ENCODE assay signal across 8 mouse cellular contexts in genomic region chr4:152339293-152339790, GRCm38 (mm10). TPM values are rescaled to one million over a fixed set of nuclear protein-coding genes. Genes with fewer than 3 reads are reported as not detected.
DNase-seq lines count a peak whose midpoint lies in the region; ATAC-seq and TF ChIP-seq lines count a peak whose summit lies in the region.

No protein-coding gene starts in this region.

- intact Hi-C loops in heart, postnatal 10 days (cut with DNase I): no loop called here

- H3K9ac ChIP-seq in heart, embryonic 13.5 days: peak overlapping the region; percentile 77
- H3K9ac ChIP-seq in ES-Bruce4 (ENCODE audit: low read depth, poor library complexity, severe bottlenecking): peak overlapping the region; percentile 74
- peak overlapping the region; percentile 80 for H3K9ac ChIP-seq in forebrain, embryonic 16.5 days (replicated peaks; ENCODE audit: low read depth, low read length)
- H3K9ac ChIP-seq in liver, embryonic 15.5 days: no peak overlapping the region

- H3K27ac ChIP-seq in heart, embryonic 13.5 days (replicated peaks): no peak overlapping the region
- H3K27ac ChIP-seq in ES-Bruce4 (ENCODE audit: insufficient read depth, low read length): no peak overlapping the region
- peak overlapping the region; percentile 39 for H3K27ac ChIP-seq in forebrain, embryonic 16.5 days (ENCODE audit: low read length)
- H3K27ac ChIP-seq in liver, embryonic 15.5 days (replicated peaks): no peak overlapping the region

- ATAC-seq in heart, embryonic 13.5 days (ENCODE audit: extremely low read depth, insufficient number of reproducible peaks, low FRiP score, low TSS enrichment): no peak
- peak; percentile 26 for ATAC-seq in forebrain, embryonic 16.5 days
- ATAC-seq in liver, embryonic 15.5 days (ENCODE audit: insufficient read depth): no peak

- DNase-seq in heart, postnatal 10 days: no peak
- DNase-seq in spleen, adult 18-20 months: no peak
- no peak for DNase-seq in gastrocnemius, postnatal 4 days (ENCODE audit: low spot score in 2 of 2)
- DNase-seq in natural killer cell, adult 2 months (ENCODE audit: low spot score in 2 of 2): no peak

- H3K9me3 ChIP-seq in heart, embryonic 13.5 days: no peaks in the 10 kb centered on the region
- no peaks in the 10 kb centered on the region for H3K9me3 ChIP-seq in ES-Bruce4 (replicated peaks; ENCODE audit: control insufficient read depth, insufficient read depth, low read length, poor library complexity, severe bottlenecking)
- H3K9me3 ChIP-seq in forebrain, embryonic 16.5 days (ENCODE audit: control insufficient read depth, low read length): no peaks in the 10 kb centered on the region
- no peaks in the 10 kb centered on the region for H3K9me3 ChIP-seq in liver, embryonic 15.5 days (replicated peaks)

- peak overlapping the region; percentile 62 for H3K4me3 ChIP-seq in heart, embryonic 13.5 days
- peak overlapping the region; percentile 43 for H3K4me3 ChIP-seq in ES-Bruce4 (ENCODE audit: low read depth, low read length)
- peak overlapping the region; percentile 70 for H3K4me3 ChIP-seq in forebrain, embryonic 16.5 days (replicated peaks; ENCODE audit: low read length)
- peak overlapping the region; percentile 32 for H3K4me3 ChIP-seq in liver, embryonic 15.5 days (replicated peaks)

- peaks cover 86% of the 10 kb centered on the region for H3K27me3 ChIP-seq in heart, embryonic 13.5 days (replicated peaks)
- peaks cover 7% of the 10 kb centered on the region for H3K27me3 ChIP-seq in ES-Bruce4 (ENCODE audit: control insufficient read depth, insufficient read depth, low read length, poor library complexity, severe bottlenecking)
- H3K27me3 ChIP-seq in forebrain, embryonic 16.5 days (replicated peaks; ENCODE audit: control insufficient read depth, insufficient read depth, low read length): no peaks in the 10 kb centered on the region
- H3K27me3 ChIP-seq in liver, embryonic 15.5 days: peaks cover 78% of the 10 kb centered on the region

- no peak for TF ChIP-seq EP300 in ES-Bruce4 (IDR thresholded peaks at IDR 0.05; ENCODE audit: insufficient read depth, low read depth, low read length)

- TF ChIP-seq POLR2A in ES-Bruce4 (IDR thresholded peaks at IDR 0.05; ENCODE audit: insufficient read depth, low read length): no peak

- WGBS in heart, embryonic 13.5 days: 3% methylated on average over 19 of the region's 26 CpGs
- WGBS in forebrain, embryonic 16.5 days: 1% methylated on average over 11 of the region's 26 CpGs
- 6% methylated on average over 25 of the region's 26 CpGs for WGBS in liver, embryonic 15.5 days (ENCODE audit: insufficient replicate concordance)

- peaks cover 17% of the 10 kb centered on the region for H3K36me3 ChIP-seq in heart, embryonic 13.5 days
- H3K36me3 ChIP-seq in ES-Bruce4 (ENCODE audit: control insufficient read depth, insufficient read depth, low read length, poor library complexity, severe bottlenecking): no peaks in the 10 kb centered on the region
- peaks cover 3% of the 10 kb centered on the region; the same call in 1 of the 2 replicates for H3K36me3 ChIP-seq in forebrain, embryonic 16.5 days (ENCODE audit: control insufficient read depth, insufficient read depth)
- H3K36me3 ChIP-seq in liver, embryonic 15.5 days (replicated peaks): peaks cover 16% of the 10 kb centered on the region

- no peak for TF ChIP-seq CTCF in ES-Bruce4 (IDR thresholded peaks at IDR 0.05; ENCODE audit: low read depth, low read length)

- peaks cover 16% of the 10 kb centered on the region for H3K4me1 ChIP-seq in heart, embryonic 13.5 days
- peaks cover 14% of the 10 kb centered on the region for H3K4me1 ChIP-seq in ES-Bruce4 (ENCODE audit: control insufficient read depth, insufficient read depth, low read length)
- peaks cover 20% of the 10 kb centered on the region for H3K4me1 ChIP-seq in forebrain, embryonic 16.5 days (replicated peaks; ENCODE audit: control insufficient read depth, insufficient read depth, low read length)
- peaks cover 13% of the 10 kb centered on the region for H3K4me1 ChIP-seq in liver, embryonic 15.5 days (replicated peaks)

- H3K4me2 ChIP-seq in heart, embryonic 13.5 days: peak overlapping the region; percentile 97
- H3K4me2 ChIP-seq in forebrain, embryonic 16.5 days (ENCODE audit: low read length): peak overlapping the region; percentile 81
- peak overlapping the region; percentile 52 for H3K4me2 ChIP-seq in liver, embryonic 15.5 days

RNA-seq across cellular contexts. Expression of gene Chd5, which starts 0.9 kb away (rescaled TPM):
- 0.09 and 0.29 TPM in 2 replicates for polyA plus RNA-seq in heart, embryonic 13.5 days (2015; fragmentation: Nextera tagmentation; extraction: Ambion mirVana)
- under 1 TPM; 0.05 to 0.17 TPM for total RNA-seq in heart, postnatal 10 days (2021)
- 5.4 and 5.8 TPM in 2 replicates for polyA plus RNA-seq in ES-Bruce4 (2011; ENCODE audit: insufficient read depth, insufficient read length, low read depth, missing spikeins)
- 26.4 and 33.5 TPM in 2 replicates for polyA plus RNA-seq in forebrain, embryonic 16.5 days (2015; fragmentation: Nextera tagmentation; extraction: Ambion mirVana)
- polyA plus RNA-seq in liver, embryonic 15.5 days (2015; fragmentation: Nextera tagmentation; extraction: Ambion mirVana): 0.03 and 0.16 TPM in 2 replicates
- under 1 TPM; 0.18 to 0.27 TPM for total RNA-seq in gastrocnemius, postnatal 4 days (2021)

RNA-seq across cellular contexts. Expression of gene Rpl22, which starts 13.8 kb away (rescaled TPM):
- polyA plus RNA-seq in heart, embryonic 13.5 days (2015; fragmentation: Nextera tagmentation; extraction: Ambion mirVana): 226 and 250 TPM in 2 replicates
- total RNA-seq in heart, postnatal 10 days (2021): 100 to 1,000 TPM; 283 to 290 TPM
- polyA plus RNA-seq in ES-Bruce4 (2011; ENCODE audit: insufficient read depth, insufficient read length, low read depth, missing spikeins): 1,917 and 1,978 TPM in 2 replicates
- 173 and 196 TPM in 2 replicates for polyA plus RNA-seq in forebrain, embryonic 16.5 days (2015; fragmentation: Nextera tagmentation; extraction: Ambion mirVana)
- 146 and 201 TPM in 2 replicates for polyA plus RNA-seq in liver, embryonic 15.5 days (2015; fragmentation: Nextera tagmentation; extraction: Ambion mirVana)
- total RNA-seq in gastrocnemius, postnatal 4 days (2021): 100 to 1,000 TPM; 405 to 428 TPM

RNA-seq across cellular contexts. Expression of gene Rnf207, which starts 20.5 kb away (rescaled TPM):
- 71.2 and 73.2 TPM in 2 replicates for polyA plus RNA-seq in heart, embryonic 13.5 days (2015; fragmentation: Nextera tagmentation; extraction: Ambion mirVana)
- 100 to 1,000 TPM in 1 of 2 experiments, 10 to 100 TPM in 1; 95.9 to 112 TPM for total RNA-seq in heart, postnatal 10 days (2021)
- polyA plus RNA-seq in ES-Bruce4 (2011; ENCODE audit: insufficient read depth, insufficient read length, low read depth, missing spikeins): 3.2 and 4.2 TPM in 2 replicates
- 2.4 and 4.0 TPM in 2 replicates for polyA plus RNA-seq in forebrain, embryonic 16.5 days (2015; fragmentation: Nextera tagmentation; extraction: Ambion mirVana)
- polyA plus RNA-seq in liver, embryonic 15.5 days (2015; fragmentation: Nextera tagmentation; extraction: Ambion mirVana): 0.08 TPM in 1 of 2 replicates, not detected in the other
- total RNA-seq in gastrocnemius, postnatal 4 days (2021): under 1 TPM in 1 of 2 experiments, not detected in 1; 0.32 TPM

RNA-seq across cellular contexts. Expression of gene Icmt, which starts 42.3 kb away (rescaled TPM):
- polyA plus RNA-seq in heart, embryonic 13.5 days (2015; fragmentation: Nextera tagmentation; extraction: Ambion mirVana): 16.8 and 19.7 TPM in 2 replicates
- 10 to 100 TPM; 27.3 to 33.4 TPM for total RNA-seq in heart, postnatal 10 days (2021)
- polyA plus RNA-seq in ES-Bruce4 (2011; ENCODE audit: insufficient read depth, insufficient read length, low read depth, missing spikeins): 21.4 and 22.8 TPM in 2 replicates
- polyA plus RNA-seq in forebrain, embryonic 16.5 days (2015; fragmentation: Nextera tagmentation; extraction: Ambion mirVana): 20.7 and 21.3 TPM in 2 replicates
- 7.6 TPM in 2 replicates for polyA plus RNA-seq in liver, embryonic 15.5 days (2015; fragmentation: Nextera tagmentation; extraction: Ambion mirVana)
- total RNA-seq in gastrocnemius, postnatal 4 days (2021): 10 to 100 TPM; 21.3 to 26.0 TPM

RNA-seq across cellular contexts. Expression of gene Hes3, which starts 47.9 kb away (rescaled TPM):
- polyA plus RNA-seq in heart, embryonic 13.5 days (2015; fragmentation: Nextera tagmentation; extraction: Ambion mirVana): not detected in 2 replicates
- total RNA-seq in heart, postnatal 10 days (2021): not detected
- not detected in 2 replicates for polyA plus RNA-seq in ES-Bruce4 (2011; ENCODE audit: insufficient read depth, insufficient read length, low read depth, missing spikeins)
- not detected in 2 replicates for polyA plus RNA-seq in forebrain, embryonic 16.5 days (2015; fragmentation: Nextera tagmentation; extraction: Ambion mirVana)
- not detected in 2 replicates for polyA plus RNA-seq in liver, embryonic 15.5 days (2015; fragmentation: Nextera tagmentation; extraction: Ambion mirVana)
- not detected for total RNA-seq in gastrocnemius, postnatal 4 days (2021)

Comparison
In these comparisons a context has a peak if more than half of its experiments do, and no peak if none do; other contexts are left out.
1. RNA of gene Rnf207, which starts 20.5 kb away (polyA plus RNA-seq): 71.2 to 73.2 TPM in heart, embryonic 13.5 days; 3.2 to 4.2 TPM in ES-Bruce4, 2.4 to 4.0 TPM in forebrain, embryonic 16.5 days and 0.08 TPM in liver, embryonic 15.5 days; every median in the first group is over 10 times any median in the second.
2. Peak in every context shown above with its lines, with median percentiles within 50 percentile points of each other: H3K4me2 ChIP-seq and H3K4me3 ChIP-seq.